Mouse (Mus musculus) testis, adult 2 months (tissue): ENCODE results near the gene AA467197.

Experiments used
- CTCF ChIP-seq: fragments of 200-500 bp; IDR thresholded peaks from 2 replicates; pipeline ENCODE4 v1.5.1; 2012; ENCODE audit warnings: low read depth, mild to moderate bottlenecking, inconsistent platforms, low read length, moderate library complexity; ENCODE audit not compliant: control insufficient read depth, insufficient read depth, insufficient replicate concordance
- POLR2A ChIP-seq: fragments of 200-500 bp; IDR thresholded peaks from 2 replicates; pipeline ENCODE4 v1.6.1; 2012; ENCODE audit warnings: low read depth, mild to moderate bottlenecking, inconsistent platforms, low read length, moderate library complexity; ENCODE audit not compliant: control insufficient read depth

DNA sequence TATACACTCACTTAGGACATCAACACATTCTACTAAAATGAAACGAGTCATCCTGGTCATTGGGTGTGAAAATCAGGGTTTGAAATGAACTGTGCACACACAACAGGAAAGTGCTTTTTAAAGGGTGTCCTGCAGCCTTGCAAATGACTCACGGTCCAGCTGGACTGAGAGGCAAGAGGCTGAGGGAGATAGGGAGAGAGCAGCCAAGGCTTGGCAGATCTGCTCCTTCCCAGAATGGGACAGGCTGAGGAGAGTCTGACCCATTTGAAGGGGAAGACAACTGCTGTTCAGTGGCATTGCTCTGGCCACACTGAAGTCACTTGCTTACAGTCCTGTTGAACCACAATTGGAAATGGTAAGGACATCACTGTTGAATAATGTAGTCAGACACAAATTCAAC is 37.0 kb upstream of the AA467197 start:
- TF ChIP-seq POLR2A (no peak), CTCF (no peak)
